15 mouse cellular contexts compared by ENCODE assay signal in the genomic region with DNA sequence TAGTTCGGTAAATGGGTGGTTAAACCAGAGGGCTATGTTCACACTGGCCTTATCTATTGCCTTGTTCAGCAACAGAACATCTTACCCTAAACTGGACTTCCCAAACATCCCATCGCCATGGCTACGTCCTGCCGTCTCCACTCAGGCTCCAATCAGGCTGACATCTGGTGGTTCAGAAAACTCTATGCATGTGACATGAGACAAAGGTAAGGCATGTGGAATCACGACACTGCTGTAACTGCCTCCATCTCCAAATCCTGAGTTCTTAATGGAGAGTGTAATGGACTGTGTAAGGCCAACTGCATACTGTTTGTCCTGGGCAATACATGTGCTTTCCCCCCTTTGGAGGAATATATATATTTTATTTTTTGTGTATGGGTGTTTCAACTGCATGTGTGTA.
DNase-seq lines count a peak whose midpoint lies in the region; ATAC-seq and TF ChIP-seq lines count a peak whose summit lies in the region.
"Had no signal": no experiment of that assay in that cellular context is flagged by ENCODE, and none has a peak within 500 bp of the region (broad histone marks: within the 10 kb centered on the region; RNA-seq: fewer than 3 reads in every experiment).

No protein-coding gene starts in this region.

- H3K9ac ChIP-seq in embryonic facial prominence, embryonic 11.5 days (replicated peaks; ENCODE audit: low read length): no peak overlapping the region
- no peak overlapping the region for H3K9ac ChIP-seq in embryonic facial prominence, embryonic 15.5 days
- no peak overlapping the region for H3K9ac ChIP-seq in midbrain, embryonic 15.5 days
- H3K9ac ChIP-seq: liver, embryonic 12.5 days; neural tube, embryonic 15.5 days had no signal

- no peaks in the 10 kb centered on the region for H3K9me3 ChIP-seq in heart, embryonic 10.5 days
- H3K9me3 ChIP-seq in embryonic facial prominence, embryonic 11.5 days (replicated peaks; ENCODE audit: control insufficient read depth, low read length): no peaks in the 10 kb centered on the region
- H3K9me3 ChIP-seq in embryonic facial prominence, embryonic 15.5 days (replicated peaks): no peaks in the 10 kb centered on the region
- H3K9me3 ChIP-seq in midbrain, embryonic 15.5 days: no peaks in the 10 kb centered on the region
- H3K9me3 ChIP-seq: liver, embryonic 12.5 days; neural tube, embryonic 15.5 days had no signal

- H3K27me3 ChIP-seq in heart, embryonic 10.5 days (ENCODE audit: insufficient read depth, poor library complexity, severe bottlenecking): no peaks in the 10 kb centered on the region
- no peaks in the 10 kb centered on the region for H3K27me3 ChIP-seq in embryonic facial prominence, embryonic 11.5 days (ENCODE audit: control insufficient read depth, insufficient read depth, low read length)
- H3K27me3 ChIP-seq in embryonic facial prominence, embryonic 15.5 days: no peaks in the 10 kb centered on the region
- H3K27me3 ChIP-seq in midbrain, embryonic 15.5 days (replicated peaks): no peaks in the 10 kb centered on the region
- H3K27me3 ChIP-seq: liver, embryonic 12.5 days; neural tube, embryonic 15.5 days had no signal

- H3K4me2 ChIP-seq in embryonic facial prominence, embryonic 11.5 days (ENCODE audit: low read depth, low read length): no peak overlapping the region
- H3K4me2 ChIP-seq in embryonic facial prominence, embryonic 15.5 days (replicated peaks): no peak overlapping the region
- H3K4me2 ChIP-seq in midbrain, embryonic 15.5 days: no peak overlapping the region
- H3K4me2 ChIP-seq: liver, embryonic 12.5 days; neural tube, embryonic 15.5 days had no signal

- TF ChIP-seq CTCF in layer of hippocampus, adult 2 months (conservative IDR thresholded peaks at IDR 0.05): no peak

- 68% methylated on average over 5 of the region's 5 CpGs for WGBS in heart, embryonic 10.5 days
- WGBS in embryonic facial prominence, embryonic 11.5 days: 78% methylated on average over 5 of the region's 5 CpGs
- WGBS in embryonic facial prominence, embryonic 15.5 days: 61% methylated on average over 5 of the region's 5 CpGs
- 65% methylated on average over 5 of the region's 5 CpGs for WGBS in midbrain, embryonic 15.5 days

- peak; percentile 59 for DNase-seq in heart, embryonic 10.5 days (ENCODE audit: low spot score)
- no peak for DNase-seq in heart, adult 18-20 months
- DNase-seq in embryonic facial prominence, embryonic 11.5 days (ENCODE audit: low spot score): peak; percentile 14
- DNase-seq in adrenal gland, postnatal 4 days (ENCODE audit: low spot score in 2 of 2): no peak
- DNase-seq in layer of hippocampus, adult 2 months (ENCODE audit: low spot score in 2 of 2): no peak
- DNase-seq: cerebellum, adult 9-10 months; gastrocnemius, postnatal 25 days; kidney, adult 11 months; lung, adult 2 months; lung, postnatal 4 days; right cerebral cortex, postnatal 4 days had no signal

- H3K4me3 ChIP-seq in heart, embryonic 10.5 days: no peak overlapping the region
- H3K4me3 ChIP-seq in embryonic facial prominence, embryonic 11.5 days (ENCODE audit: low read depth, low read length): no peak overlapping the region
- no peak overlapping the region for H3K4me3 ChIP-seq in embryonic facial prominence, embryonic 15.5 days (replicated peaks)
- H3K4me3 ChIP-seq in midbrain, embryonic 15.5 days: no peak overlapping the region
- no peak overlapping the region for H3K4me3 ChIP-seq in layer of hippocampus, adult 2 months
- H3K4me3 ChIP-seq: liver, embryonic 12.5 days; neural tube, embryonic 15.5 days had no signal

- 0 out of 2 replicates have a peak, but pooled peaks have one; percentile 6 for ATAC-seq in embryonic facial prominence, embryonic 11.5 days (replicated peaks; ENCODE audit: insufficient number of reproducible peaks, low FRiP score, low TSS enrichment, low read depth)
- no peak for ATAC-seq in embryonic facial prominence, embryonic 15.5 days (ENCODE audit: insufficient number of reproducible peaks, low FRiP score, low TSS enrichment, low read depth)
- peak; percentile 21; the same call in 1 of the 2 replicates for ATAC-seq in midbrain, embryonic 15.5 days (replicated peaks)
- ATAC-seq: liver, embryonic 12.5 days had no signal

- H3K36me3 ChIP-seq in heart, embryonic 10.5 days: no peaks in the 10 kb centered on the region
- no peaks in the 10 kb centered on the region for H3K36me3 ChIP-seq in embryonic facial prominence, embryonic 11.5 days (replicated peaks; ENCODE audit: control insufficient read depth, insufficient read depth, low read depth, low read length)
- H3K36me3 ChIP-seq in embryonic facial prominence, embryonic 15.5 days: no peaks in the 10 kb centered on the region
- no peaks in the 10 kb centered on the region for H3K36me3 ChIP-seq in midbrain, embryonic 15.5 days (replicated peaks)
- H3K36me3 ChIP-seq: liver, embryonic 12.5 days; neural tube, embryonic 15.5 days had no signal

- H3K4me1 ChIP-seq in heart, embryonic 10.5 days: peaks cover 13% of the 10 kb centered on the region; the same call in 1 of the 2 replicates
- H3K4me1 ChIP-seq in embryonic facial prominence, embryonic 11.5 days (ENCODE audit: control insufficient read depth, insufficient read depth, low read length): no peaks in the 10 kb centered on the region
- peaks cover 6% of the 10 kb centered on the region; the same call in 1 of the 2 replicates for H3K4me1 ChIP-seq in embryonic facial prominence, embryonic 15.5 days
- 0 out of 2 replicates have a peak, but pooled peaks cover 2% of the 10 kb centered on the region for H3K4me1 ChIP-seq in midbrain, embryonic 15.5 days
- H3K4me1 ChIP-seq: liver, embryonic 12.5 days; neural tube, embryonic 15.5 days had no signal

- H3K27ac ChIP-seq in heart, embryonic 10.5 days: no peak overlapping the region
- no peak overlapping the region for H3K27ac ChIP-seq in embryonic facial prominence, embryonic 11.5 days (replicated peaks; ENCODE audit: low read depth, low read length)
- H3K27ac ChIP-seq in embryonic facial prominence, embryonic 15.5 days (replicated peaks): peak overlapping the region; percentile 58
- no peak overlapping the region for H3K27ac ChIP-seq in midbrain, embryonic 15.5 days
- no peak overlapping the region for H3K27ac ChIP-seq in layer of hippocampus, adult 2 months
- H3K27ac ChIP-seq: liver, embryonic 12.5 days; neural tube, embryonic 15.5 days had no signal

Comparison
In these comparisons a context has a peak if more than half of its experiments do, and no peak if none do; other contexts are left out.
1. DNase-seq: peak in heart, embryonic 10.5 days (single experiment) and embryonic facial prominence, embryonic 11.5 days (single experiment); none in heart, adult 18-20 months (0 of 2), adrenal gland, postnatal 4 days (0 of 2) and layer of hippocampus, adult 2 months (0 of 2).